Mouse (Mus musculus) liver, embryonic 11.5 days (tissue): Measurements from ENCODE around the gene Slc6a1. TPM values are rescaled to one million over a fixed set of nuclear protein-coding genes. Genes with fewer than 3 reads are reported as not detected.

Source experiments
- ATAC-seq: fragments of 200-750 bp; cut with Nextera tagmentation; replicated peaks from 2 replicates; pipeline ENCODE4 v1.8.0; 2017; ENCODE audit warnings: moderate number of reproducible peaks, mild to moderate bottlenecking, moderate TSS enrichment, moderate library complexity; ENCODE audit not compliant: low FRiP score
- DNase-seq: peaks from one replicate; pipeline ENCODE4 v3.0.0-alpha.2; 2017; ENCODE audit warnings: low spot score
- H3K27ac ChIP-seq: fragments of 300-500 bp; sonication (generic); 2 replicates; pipeline ENCODE4 v1.5.1; 2014; ENCODE audit warnings: mild to moderate bottlenecking, low read depth, low read length, control low read depth
- H3K27me3 ChIP-seq: fragments of 300-500 bp; sonication (generic); replicated peaks from 2 replicates; pipeline ENCODE4 v1.6.1; 2014; ENCODE audit warnings: low read length, mixed read lengths; ENCODE audit not compliant: control insufficient read depth, insufficient read depth
- H3K36me3 ChIP-seq: fragments of 300-500 bp; sonication (generic); 2 replicates; pipeline ENCODE4 v1.6.1; 2014; ENCODE audit warnings: mild to moderate bottlenecking, low read length, moderate library complexity, mixed read lengths; ENCODE audit not compliant: control insufficient read depth, insufficient read depth
- H3K4me1 ChIP-seq: fragments of 300-500 bp; sonication (generic); replicated peaks from 2 replicates; pipeline ENCODE4 v1.6.1; 2014; ENCODE audit warnings: low read length, mixed read lengths; ENCODE audit not compliant: control insufficient read depth, insufficient read depth
- H3K4me2 ChIP-seq: fragments of 300-500 bp; sonication (generic); 2 replicates; pipeline ENCODE4 v1.6.1; 2014; ENCODE audit warnings: mild to moderate bottlenecking, control low read depth, moderate library complexity
- H3K4me3 ChIP-seq: fragments of 300-500 bp; sonication (generic); 2 replicates; pipeline ENCODE4 v1.5.1; 2014; ENCODE audit warnings: low read depth, low read length, control low read depth
- H3K9ac ChIP-seq: fragments of 300-500 bp; sonication (generic); 2 replicates; pipeline ENCODE4 v1.6.1; 2014; ENCODE audit warnings: low read depth, low read length, control low read depth
- H3K9me3 ChIP-seq: fragments of 300-500 bp; sonication (generic); 2 replicates; pipeline ENCODE4 v1.6.1; 2016; ENCODE audit warnings: low read length, inconsistent platforms, mixed read lengths; ENCODE audit not compliant: control insufficient read depth
- WGBS: fragments of 180-500 bp; shearing (Covaris S2); extraction: QIAGEN DNeasy Blood & Tissue Kit; methylation state at CpG from one replicate; pipeline ENCODE4 v1.1.7; 2014; 5-methylcytosine and 5-hydroxymethylcytosine counted together
- polyA plus RNA-seq: library from polyadenylated mRNA; unstranded; fragments of >200 nt; fragmentation: Nextera tagmentation; extraction: Ambion mirVana; gene quantifications from 2 replicates; pipeline ENCODE4 v1.2.1, GENCODE M21; 2014

Slc6a1 gene
- polyA plus RNA-seq, 1 experiment from 2014 or later: 0.05 TPM

DNA sequence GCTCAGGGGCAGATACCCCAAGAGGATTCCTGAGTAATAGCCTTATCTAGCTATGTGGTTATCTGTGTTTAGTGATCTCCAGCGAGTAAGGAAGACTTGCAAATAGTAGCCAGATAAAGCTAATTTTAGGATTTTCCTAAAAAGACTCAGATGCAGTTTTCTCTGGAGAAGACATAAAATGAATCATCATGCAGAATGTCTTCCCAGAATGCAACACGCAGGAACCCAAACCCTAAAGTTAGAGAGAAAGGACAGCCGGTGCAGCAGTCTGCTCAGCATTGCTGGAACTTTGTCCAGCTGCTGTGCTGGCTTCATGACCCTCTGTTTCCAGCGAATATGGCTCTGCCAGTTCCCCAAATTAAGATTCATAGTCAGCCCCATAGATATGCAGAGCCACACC, 72.2 kb downstream of the Slc6a1 start:
- H3K4me3 ChIP-seq: no peak overlapping the region
- no peak for DNase-seq
- no peaks in the 10 kb centered on the region for H3K4me1 ChIP-seq
- no peak overlapping the region for H3K4me2 ChIP-seq
- H3K9ac ChIP-seq: no peak overlapping the region
- no peaks in the 10 kb centered on the region for H3K27me3 ChIP-seq
- H3K36me3 ChIP-seq: no peaks in the 10 kb centered on the region
- ATAC-seq: no peak
- WGBS: 45% methylated on average over 4 of the region's 4 CpGs
- H3K9me3 ChIP-seq: no peaks in the 10 kb centered on the region
- no peak overlapping the region for H3K27ac ChIP-seq

DNA sequence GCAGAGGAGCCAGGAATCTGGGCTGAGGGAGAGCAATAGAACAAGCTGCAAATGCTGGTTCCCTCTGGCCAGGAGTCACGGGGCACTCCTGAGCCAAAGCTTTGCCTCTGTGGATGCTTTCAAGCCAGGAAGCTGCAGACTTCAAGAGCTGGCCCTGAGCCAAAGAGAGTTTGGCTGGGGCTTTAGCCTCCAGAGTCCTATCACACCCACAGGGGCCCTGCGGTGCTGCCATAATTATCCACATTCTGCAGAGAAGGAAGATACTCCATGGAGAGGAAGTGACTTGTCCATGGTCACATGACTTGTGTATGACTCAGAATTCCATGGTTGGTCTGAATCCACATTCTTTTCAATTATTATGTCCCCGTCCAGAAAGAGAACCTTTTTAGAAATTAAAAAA, 75.7 kb downstream of the Slc6a1 start:
- Histone ChIP-seq H3K36me3 (no peaks in the 10 kb centered on the region), H3K9me3 (no peaks in the 10 kb centered on the region), H3K4me3 (no peak overlapping the region), H3K27me3 (no peaks in the 10 kb centered on the region), H3K4me1 (no peaks in the 10 kb centered on the region), H3K4me2 (no peak overlapping the region), H3K9ac (no peak overlapping the region), H3K27ac (no peak overlapping the region)
- DNase-seq: no peak
- no peak for ATAC-seq
- WGBS: 69% methylated on average over 3 of the region's 3 CpGs

DNA sequence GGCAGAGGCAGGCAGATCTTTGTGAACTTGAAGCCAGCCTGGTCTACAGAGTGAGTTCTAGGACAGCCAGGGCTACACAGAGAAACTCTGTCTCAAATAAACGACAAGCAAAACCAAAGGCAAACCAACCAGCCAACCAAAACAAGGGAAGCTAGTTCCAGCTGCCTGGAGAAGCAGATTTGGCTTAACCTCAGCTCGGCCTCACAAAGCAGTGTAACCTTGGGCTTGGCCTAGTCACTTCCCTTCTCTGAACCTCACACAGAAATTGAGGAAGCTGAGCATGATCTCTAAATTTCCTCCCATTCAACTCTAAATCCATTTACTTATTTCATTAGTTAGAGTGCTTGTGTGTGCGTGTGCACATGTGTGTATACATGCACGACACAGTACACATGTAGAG, 79.9 kb downstream of the Slc6a1 start:
- ATAC-seq (no peak), DNase-seq (no peak)
- H3K9ac ChIP-seq: no peak overlapping the region
- no peaks in the 10 kb centered on the region for H3K4me1 ChIP-seq
- 51% methylated on average over 4 of the region's 4 CpGs for WGBS
- H3K27ac ChIP-seq: no peak overlapping the region
- no peaks in the 10 kb centered on the region for H3K36me3 ChIP-seq
- H3K4me2 ChIP-seq: no peak overlapping the region
- no peaks in the 10 kb centered on the region for H3K9me3 ChIP-seq
- no peaks in the 10 kb centered on the region for H3K27me3 ChIP-seq
- no peak overlapping the region for H3K4me3 ChIP-seq

DNA sequence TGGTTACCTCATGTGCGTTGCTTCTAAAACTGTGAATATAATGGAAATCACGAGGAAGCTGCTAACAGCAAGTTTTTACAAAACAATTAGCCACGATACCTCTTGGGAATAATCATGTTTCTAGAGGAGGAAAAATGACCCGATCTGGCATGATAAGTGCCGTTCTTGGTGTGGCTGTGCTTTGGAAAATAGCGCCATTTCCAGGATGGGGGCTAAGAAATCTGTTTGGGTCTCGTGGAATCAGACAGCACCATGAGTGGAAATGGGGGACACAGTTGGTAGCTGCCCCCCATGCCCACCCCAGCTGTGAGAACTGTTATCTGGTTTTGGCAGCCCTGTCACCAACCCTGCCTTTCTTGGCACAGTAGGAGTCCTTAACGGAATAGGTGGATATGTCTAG, 81.3 kb downstream of the Slc6a1 start:
- ATAC-seq (no peak), DNase-seq (no peak)
- Histone ChIP-seq H3K4me2 (no peak overlapping the region), H3K9me3 (no peaks in the 10 kb centered on the region), H3K4me1 (no peaks in the 10 kb centered on the region), H3K27ac (no peak overlapping the region), H3K9ac (no peak overlapping the region), H3K4me3 (no peak overlapping the region), H3K27me3 (no peaks in the 10 kb centered on the region), H3K36me3 (no peaks in the 10 kb centered on the region)
- 84% methylated on average over 8 of the region's 8 CpGs for WGBS

DNA sequence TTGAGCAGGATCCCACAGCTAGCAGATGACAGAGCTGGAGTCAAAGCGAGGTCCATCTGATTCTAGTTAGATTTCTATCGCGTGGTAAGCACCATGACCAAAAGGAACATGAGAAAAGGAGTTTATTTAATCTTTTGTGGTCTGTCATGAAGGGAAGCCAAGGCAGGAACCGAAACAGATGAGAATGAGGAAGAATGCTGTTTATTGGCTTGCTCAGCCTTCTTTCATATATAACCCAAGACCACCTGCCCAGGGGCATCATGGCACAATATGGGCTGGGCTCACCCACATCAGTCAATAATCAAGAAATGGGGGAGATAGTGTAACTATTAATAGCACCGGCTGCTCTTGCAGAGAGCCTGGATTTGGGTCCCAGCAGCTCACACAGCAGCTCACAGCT, 82.3 kb downstream of the Slc6a1 start:
- 56% methylated on average over 5 of the region's 5 CpGs for WGBS
- H3K4me1 ChIP-seq: no peaks in the 10 kb centered on the region
- no peak for DNase-seq
- H3K27me3 ChIP-seq: no peaks in the 10 kb centered on the region
- H3K4me2 ChIP-seq: no peak overlapping the region
- no peak overlapping the region for H3K4me3 ChIP-seq
- no peaks in the 10 kb centered on the region for H3K9me3 ChIP-seq
- H3K27ac ChIP-seq: no peak overlapping the region
- H3K36me3 ChIP-seq: no peaks in the 10 kb centered on the region
- ATAC-seq: no peak
- H3K9ac ChIP-seq: no peak overlapping the region

DNA sequence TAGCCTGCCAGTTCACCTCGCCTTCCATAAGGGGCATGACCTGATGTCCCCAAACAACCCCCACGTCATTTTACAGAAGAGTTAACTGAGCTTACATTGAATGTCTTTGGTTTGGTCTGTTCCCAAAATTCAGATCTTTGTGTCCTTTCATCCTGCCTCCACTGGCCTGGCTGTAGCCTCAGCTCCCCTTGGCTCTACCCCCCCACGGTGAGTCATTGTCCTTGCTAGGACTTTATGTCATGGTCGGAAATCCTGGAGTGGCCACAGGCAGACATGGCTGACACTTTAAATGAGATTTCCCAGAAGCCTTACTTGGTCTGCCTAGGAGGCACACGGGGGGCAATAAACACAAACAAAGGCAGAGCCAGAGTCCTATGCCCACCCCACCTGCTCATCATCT, 83.8 kb downstream of the Slc6a1 start:
- no peaks in the 10 kb centered on the region for H3K27me3 ChIP-seq
- DNase-seq: no peak
- no peak for ATAC-seq
- H3K4me3 ChIP-seq: no peak overlapping the region
- H3K4me2 ChIP-seq: no peak overlapping the region
- no peak overlapping the region for H3K9ac ChIP-seq
- H3K27ac ChIP-seq: no peak overlapping the region
- H3K9me3 ChIP-seq: no peaks in the 10 kb centered on the region
- H3K36me3 ChIP-seq: no peaks in the 10 kb centered on the region
- no peaks in the 10 kb centered on the region for H3K4me1 ChIP-seq
- 63% methylated on average over 5 of the region's 5 CpGs for WGBS

Other genes with a start within 250 kb of the Slc6a1 start
- 0.58 and 0.62 TPM in 2 replicates for gene Atp2b2, start 240.0 kb upstream of the Slc6a1 start, polyA plus RNA-seq
- gene Slc6a11, start 151.4 kb upstream of the Slc6a1 start, polyA plus RNA-seq: not detected in 2 replicates
- 0.04 TPM in 1 of 2 replicates, not detected in the other for gene Hrh1, start 115.3 kb downstream of the Slc6a1 start, polyA plus RNA-seq